Mouse (Mus musculus): ENCODE results near the gene Art4. TPM values are rescaled to one million over a fixed set of nuclear protein-coding genes. Genes with fewer than 3 reads are reported as not detected.

Gene Art4
- 0.30 TPM in 1 of 4 replicates, not detected in the others for total RNA-seq (2023)

GRCm38 (mm10) chr6:136857186-136857872 lies at the start of gene Art4:
Gene Art4 (minus strand): TSS chr6:136857733.

DNA sequence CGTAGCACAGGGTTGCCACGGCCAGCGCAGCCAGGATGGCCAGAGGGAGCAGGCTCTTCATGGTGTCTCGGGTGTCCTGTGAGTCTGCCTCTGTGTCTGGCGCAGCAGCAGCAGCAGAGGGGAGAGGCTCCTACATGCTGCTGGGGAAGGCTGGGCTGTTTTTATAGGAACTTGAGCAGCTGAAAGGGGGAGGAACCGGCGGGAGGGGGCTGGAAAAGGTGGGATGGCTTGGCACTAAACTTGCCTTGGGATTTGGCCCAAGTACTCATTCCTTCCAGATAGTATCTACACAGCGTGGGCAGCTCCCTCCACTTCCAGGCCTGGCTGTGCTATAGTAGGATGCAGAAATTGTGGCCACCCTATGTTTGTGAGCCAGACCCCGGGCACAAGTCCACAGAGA lies 18.1 kb upstream of the Art4 start, which contains the start of gene Mgp:
Gene Mgp (minus strand): TSS at position 154 of the 400 bp plus-strand sequence.

GRCm38 (mm10) chr6:136835352-136835751 lies 22.2 kb downstream of the Art4 start, which contains the start of gene Smco3:
Gene Smco3 (minus strand): TSS chr6:136835452.

DNA sequence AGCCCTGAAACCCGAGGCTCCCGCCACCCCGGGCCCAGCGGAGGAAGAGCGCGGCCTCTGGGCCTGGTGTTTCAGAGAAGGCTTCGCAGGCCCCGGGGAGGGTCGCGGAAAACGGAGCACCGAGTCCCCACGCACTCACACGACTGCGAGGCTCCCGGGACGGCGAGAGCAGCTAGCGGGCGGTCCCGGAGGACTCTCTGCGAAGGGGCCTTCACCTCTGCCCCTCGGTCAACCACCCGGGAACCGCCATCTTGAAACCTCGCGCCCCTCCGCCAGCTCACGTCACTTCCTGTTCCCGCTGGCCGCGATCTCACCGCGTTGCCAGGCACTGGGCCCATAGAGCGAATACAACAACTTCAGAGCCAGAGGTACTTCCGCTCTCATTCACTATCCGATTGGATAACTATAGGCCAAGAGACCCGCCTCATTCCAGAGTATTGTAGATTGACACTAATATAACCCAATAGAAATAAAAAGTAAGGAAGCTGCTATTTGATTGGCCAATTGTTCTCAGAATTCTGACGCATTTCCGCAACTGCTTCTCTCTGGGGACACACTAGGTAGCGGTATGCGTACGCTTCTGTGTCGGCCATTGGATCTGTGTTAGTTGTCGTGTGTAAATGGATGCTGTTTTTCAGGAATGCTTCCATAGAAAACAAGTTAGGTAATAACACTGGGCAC lies 29.5 kb downstream of the Art4 start, which contains the start of gene Wbp11:
Gene Wbp11 (minus strand): TSS at position 353 of the 681 bp plus-strand sequence.

GRCm38 (mm10) chr6:136827516-136827880 lies 30.0 kb downstream of the Art4 start, which contains the start of gene BC049715:
Gene BC049715 (plus strand): TSS chr6:136827626.

DNA sequence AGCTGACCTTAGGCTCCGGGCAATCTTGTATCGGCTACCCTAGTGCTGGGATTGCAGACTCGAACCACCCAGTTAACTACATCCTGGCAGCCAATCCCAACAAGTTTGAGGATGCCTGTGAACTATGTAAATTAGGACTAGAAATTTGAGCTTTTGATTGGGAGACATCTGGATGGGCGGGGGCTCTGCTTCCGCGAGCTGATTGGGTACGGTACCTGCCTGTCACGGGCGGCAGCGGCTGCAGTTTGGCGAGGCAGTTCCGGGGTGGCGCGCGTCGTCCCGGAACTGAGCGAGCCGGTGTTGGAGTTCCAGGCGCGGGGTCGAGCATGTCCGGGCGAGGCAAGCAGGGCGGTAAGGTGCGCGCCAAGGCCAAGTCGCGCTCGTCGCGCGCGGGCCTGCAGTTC lies 49.5 kb downstream of the Art4 start, which contains the start of gene H2afj:
Gene H2afj (plus strand): TSS at position 231 of the 404 bp plus-strand sequence.

DNA sequence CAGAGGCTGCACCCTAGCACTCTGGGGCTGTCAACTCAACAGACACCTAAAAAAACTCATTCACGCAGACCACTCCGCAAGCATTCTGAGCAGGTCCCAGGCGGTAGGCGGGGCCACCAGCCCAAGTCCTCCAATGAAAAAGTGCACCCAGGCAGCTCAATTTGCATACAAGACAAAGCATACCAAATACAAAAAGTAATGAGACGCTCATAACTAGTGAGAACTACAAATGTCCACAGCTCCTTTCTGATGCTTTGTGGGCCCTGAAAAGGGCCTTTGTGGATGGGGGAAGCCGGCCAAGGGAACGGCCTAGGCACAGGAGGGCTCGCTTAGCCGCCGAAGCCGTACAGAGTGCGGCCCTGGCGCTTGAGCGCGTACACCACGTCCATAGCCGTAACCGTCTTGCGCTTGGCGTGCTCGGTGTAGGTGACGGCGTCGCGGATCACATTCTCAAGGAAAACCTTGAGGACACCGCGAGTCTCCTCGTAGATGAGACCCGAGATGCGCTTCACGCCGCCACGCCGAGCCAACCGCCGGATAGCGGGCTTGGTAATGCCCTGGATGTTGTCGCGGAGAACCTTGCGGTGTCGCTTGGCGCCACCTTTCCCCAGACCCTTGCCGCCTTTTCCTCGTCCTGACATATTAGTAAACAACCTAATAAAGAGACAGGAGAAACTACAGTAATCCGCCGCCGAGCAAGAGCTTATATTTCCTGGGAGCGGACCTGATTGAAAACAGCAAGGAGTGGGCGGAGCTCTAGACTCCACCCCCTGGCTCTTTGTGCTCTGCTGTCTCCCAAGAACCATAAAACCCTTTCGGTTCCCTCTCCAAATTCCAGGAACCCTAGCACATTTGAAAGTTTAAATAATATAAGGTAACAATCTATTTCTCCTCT lies 53.5 kb downstream of the Art4 start, which contains the start of gene Hist4h4:
Gene Hist4h4 (minus strand): TSS at position 677 of the 895 bp plus-strand sequence.

Other genes starting within 250 kb of the Art4 start
- 73.7 to 84.3 TPM (median 79.0 TPM) in 4 replicates for gene Plbd1, start 195.8 kb downstream of the Art4 start, total RNA-seq (2023)
- gene Gucy2c, start 76.0 kb downstream of the Art4 start, total RNA-seq (2023), result 0.24 TPM in 1 of 4 replicates, not detected in the others
- gene Hist4h4, start 53.3 kb downstream of the Art4 start, total RNA-seq (2023), result 14.5 to 18.6 TPM (median 15.4 TPM) in 4 replicates
- gene H2afj, start 49.5 kb downstream of the Art4 start, total RNA-seq (2023), result 50.5 to 66.8 TPM (median 53.5 TPM) in 4 replicates
- 4.4 to 9.9 TPM (median 7.9 TPM) in 4 replicates for gene BC049715, start 30.1 kb downstream of the Art4 start, total RNA-seq (2023)
- gene Wbp11, start 29.5 kb downstream of the Art4 start, total RNA-seq (2023), result 229 to 267 TPM (median 251 TPM) in 4 replicates
- gene Smco3, start 22.3 kb downstream of the Art4 start, total RNA-seq (2023), result not detected in 4 replicates
- not detected in 4 replicates for gene Mgp, start 18.1 kb upstream of the Art4 start, total RNA-seq (2023)
- gene Erp27, start 64.4 kb upstream of the Art4 start, total RNA-seq (2023), result 9.8 to 16.9 TPM (median 11.5 TPM) in 4 replicates
- gene Pde6h, start 66.1 kb upstream of the Art4 start, total RNA-seq (2023), result 0.09 TPM in 1 of 4 replicates, not detected in the others
- 879 to 975 TPM (median 929 TPM) in 4 replicates for gene Arhgdib, start 84.2 kb upstream of the Art4 start, total RNA-seq (2023)

All from B cell, adult 62 days (primary cell).